Mouse (Mus musculus): ENCODE measurements around the gene Aven. TPM values are rescaled to one million over a fixed set of nuclear protein-coding genes. Genes with fewer than 3 reads are reported as not detected.
"Not testable (repeated sequence)": the region's sequence is repeated elsewhere in the genome, so short reads cannot be mapped to it uniquely, and the experiment has no call there.

Gene Aven
- polyA plus RNA-seq (2015; fragmentation: Nextera tagmentation; extraction: Ambion mirVana) = 5.0 and 5.7 TPM in 2 replicates

DNA sequence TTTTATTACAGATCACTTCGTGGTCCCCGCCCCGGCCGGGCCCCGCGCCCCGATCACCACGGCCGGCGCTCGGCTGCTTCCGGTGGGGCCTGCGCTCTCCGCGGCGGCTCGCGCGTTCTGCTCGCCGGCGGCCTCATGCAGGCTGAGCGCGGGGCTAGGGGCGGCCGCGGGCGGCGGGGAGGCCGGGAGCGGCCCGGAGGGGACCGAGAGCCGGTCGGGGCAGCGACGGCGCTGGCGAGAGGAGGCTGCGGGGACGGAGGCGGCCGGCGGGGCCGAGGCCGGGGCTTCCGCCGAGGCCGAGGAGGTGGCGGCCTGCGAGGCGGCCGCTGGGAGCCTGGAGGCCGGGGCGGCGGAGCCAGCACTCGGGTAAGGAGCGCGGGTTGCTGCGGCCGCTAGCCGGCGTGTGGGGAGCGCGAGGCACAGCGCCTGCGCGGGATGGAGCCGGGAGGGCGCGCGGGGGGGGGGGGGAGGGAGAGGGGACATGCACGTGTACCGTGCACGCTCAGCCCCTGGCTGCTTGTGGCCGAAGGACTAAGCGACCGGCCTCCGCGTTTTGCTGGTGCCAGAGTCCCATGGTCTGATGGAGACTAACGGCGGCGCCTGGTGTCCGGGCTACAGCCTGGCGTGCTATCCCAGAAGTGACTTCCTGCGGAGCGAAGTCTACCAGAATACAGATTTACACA, at the start of gene Aven:
TSS of gene Aven (plus strand) at position 109 of the 683 bp plus-strand sequence.
- Histone ChIP-seq H3K9me3 (replicated peaks) (no peaks in the 10 kb centered on the region), H3K27ac (replicated peaks) (peak within 1 kb of the TSS; percentile 93), H3K4me2 (peak within 1 kb of the TSS; percentile 96), H3K4me1 (replicated peaks) (peaks cover 33% of the 10 kb centered on the region), H3K36me3 (replicated peaks) (no peaks in the 10 kb centered on the region), H3K4me3 (replicated peaks) (peak within 1 kb of the TSS; percentile 88), H3K27me3 (no peaks in the 10 kb centered on the region), H3K9ac (peak within 1 kb of the TSS; percentile 97)
- ATAC-seq (ENCODE audit: insufficient read depth) = peak; percentile 89
- WGBS (ENCODE audit: insufficient replicate concordance) = under 1% methylated on average over 87 of the region's 87 CpGs

DNA sequence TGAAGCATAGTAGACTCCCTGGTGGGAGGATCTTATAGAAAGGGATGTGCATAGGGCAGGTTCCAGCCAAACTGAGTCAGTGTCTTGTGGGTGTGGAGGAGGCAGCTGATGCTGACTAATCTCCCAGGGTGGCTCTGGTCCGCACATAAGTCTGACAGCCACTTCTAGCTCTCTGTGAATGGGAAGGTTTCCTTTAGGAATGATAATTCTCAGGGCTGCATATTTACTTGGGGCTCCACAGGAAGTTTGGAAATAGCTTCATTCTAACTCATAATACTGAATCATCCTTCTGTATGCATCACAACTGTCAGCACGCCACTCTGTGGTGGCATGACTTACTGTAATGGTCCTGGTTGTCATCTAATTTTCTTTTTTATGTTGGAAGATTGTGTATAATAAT, 49.3 kb upstream of the Aven start:
- Histone ChIP-seq H3K9ac (no peak overlapping the region), H3K36me3 (replicated peaks) (no peaks in the 10 kb centered on the region), H3K27ac (replicated peaks) (no peak overlapping the region), H3K9me3 (replicated peaks) (no peaks in the 10 kb centered on the region), H3K4me3 (replicated peaks) (no peak overlapping the region), H3K4me2 (no peak overlapping the region), H3K27me3 (no peaks in the 10 kb centered on the region), H3K4me1 (replicated peaks) (no peaks in the 10 kb centered on the region)
- WGBS (ENCODE audit: insufficient replicate concordance) = 49% methylated on average over 2 of the region's 2 CpGs
- ATAC-seq (ENCODE audit: insufficient read depth) = no peak

DNA sequence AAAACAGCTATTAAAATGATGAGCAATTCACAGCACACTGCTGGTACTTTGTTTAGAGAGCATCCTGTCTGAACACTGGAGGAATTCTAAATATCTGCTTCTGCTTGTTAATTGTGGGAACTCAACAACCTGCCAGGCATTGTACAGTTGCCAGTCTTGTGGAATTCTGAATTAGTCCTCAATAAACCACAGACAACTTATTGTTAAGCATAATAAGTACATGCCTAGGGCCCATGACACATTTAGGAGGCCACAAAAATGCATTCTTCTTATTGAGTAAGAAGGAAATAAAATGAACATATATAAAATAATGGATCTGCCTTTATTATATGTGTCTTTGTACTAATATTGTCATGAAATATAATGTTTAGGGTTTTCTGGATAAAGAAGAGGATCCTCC, 47.3 kb upstream of the Aven start:
- Histone ChIP-seq H3K36me3 (replicated peaks) (no peaks in the 10 kb centered on the region), H3K27ac (replicated peaks) (no peak overlapping the region), H3K4me3 (replicated peaks) (no peak overlapping the region), H3K9me3 (replicated peaks) (no peaks in the 10 kb centered on the region), H3K9ac (no peak overlapping the region), H3K4me2 (no peak overlapping the region), H3K4me1 (replicated peaks) (no peaks in the 10 kb centered on the region), H3K27me3 (no peaks in the 10 kb centered on the region)
- no peak for ATAC-seq (ENCODE audit: insufficient read depth)

DNA sequence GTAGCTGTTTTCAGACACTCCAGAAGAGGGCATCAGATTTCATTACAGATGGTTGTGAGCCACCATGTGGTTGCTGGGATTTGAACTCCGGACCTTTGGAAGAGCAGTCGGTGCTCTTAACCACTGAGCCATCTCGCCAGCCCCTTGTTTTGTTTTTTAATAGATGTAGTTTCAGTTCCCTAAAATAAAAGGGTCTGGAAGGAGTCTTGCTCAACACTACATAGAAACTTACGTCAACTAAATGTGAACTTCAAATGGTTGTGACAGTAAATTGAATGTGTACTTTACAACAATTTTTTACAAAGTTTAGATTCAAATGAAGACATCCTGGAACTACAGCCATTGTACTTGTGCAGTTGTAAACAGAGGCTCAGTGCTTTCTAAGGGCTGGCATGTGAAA, 44.7 kb upstream of the Aven start:
- 54% methylated on average over 4 of the region's 4 CpGs for WGBS (ENCODE audit: insufficient replicate concordance)
- H3K9me3 ChIP-seq (replicated peaks); H3K4me2 ChIP-seq; H3K27me3 ChIP-seq; H3K27ac ChIP-seq (replicated peaks); H3K36me3 ChIP-seq (replicated peaks); H3K4me3 ChIP-seq (replicated peaks); H3K4me1 ChIP-seq (replicated peaks); H3K9ac ChIP-seq; ATAC-seq (ENCODE audit: insufficient read depth): not testable (repeated sequence)

DNA sequence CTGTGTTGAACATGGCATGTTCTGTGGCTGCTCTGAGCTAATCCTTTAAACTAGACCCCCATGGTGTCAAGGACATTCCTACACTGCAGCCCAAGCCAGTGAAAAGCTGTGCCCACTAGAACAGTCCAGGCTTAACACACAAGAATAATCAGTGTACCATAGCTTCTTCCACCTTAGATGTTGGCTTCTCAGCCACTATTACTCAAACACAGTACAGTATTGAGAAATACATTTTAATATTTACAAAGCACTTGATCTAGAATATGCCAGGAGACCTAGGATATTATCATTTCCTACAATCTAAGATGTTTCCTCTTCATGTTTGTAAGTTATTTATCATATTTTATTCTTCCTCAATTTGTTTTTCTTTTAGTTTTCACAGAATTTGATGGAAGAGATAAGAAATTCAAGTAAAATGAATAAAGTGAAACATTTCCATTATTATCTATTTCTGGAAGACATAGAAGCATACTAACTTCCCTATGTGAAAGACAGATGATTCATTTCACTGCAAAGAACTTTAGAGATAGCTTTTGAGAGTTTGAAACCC, 44.2 kb upstream of the Aven start:
- ATAC-seq (ENCODE audit: insufficient read depth) = no peak
- no peak overlapping the region for H3K4me3 ChIP-seq (replicated peaks)
- H3K9me3 ChIP-seq (replicated peaks) = no peaks in the 10 kb centered on the region
- H3K4me2 ChIP-seq = no peak overlapping the region
- no peaks in the 10 kb centered on the region for H3K27me3 ChIP-seq
- no peak overlapping the region for H3K9ac ChIP-seq
- no peaks in the 10 kb centered on the region for H3K4me1 ChIP-seq (replicated peaks)
- H3K36me3 ChIP-seq (replicated peaks) = no peaks in the 10 kb centered on the region
- H3K27ac ChIP-seq (replicated peaks) = no peak overlapping the region

DNA sequence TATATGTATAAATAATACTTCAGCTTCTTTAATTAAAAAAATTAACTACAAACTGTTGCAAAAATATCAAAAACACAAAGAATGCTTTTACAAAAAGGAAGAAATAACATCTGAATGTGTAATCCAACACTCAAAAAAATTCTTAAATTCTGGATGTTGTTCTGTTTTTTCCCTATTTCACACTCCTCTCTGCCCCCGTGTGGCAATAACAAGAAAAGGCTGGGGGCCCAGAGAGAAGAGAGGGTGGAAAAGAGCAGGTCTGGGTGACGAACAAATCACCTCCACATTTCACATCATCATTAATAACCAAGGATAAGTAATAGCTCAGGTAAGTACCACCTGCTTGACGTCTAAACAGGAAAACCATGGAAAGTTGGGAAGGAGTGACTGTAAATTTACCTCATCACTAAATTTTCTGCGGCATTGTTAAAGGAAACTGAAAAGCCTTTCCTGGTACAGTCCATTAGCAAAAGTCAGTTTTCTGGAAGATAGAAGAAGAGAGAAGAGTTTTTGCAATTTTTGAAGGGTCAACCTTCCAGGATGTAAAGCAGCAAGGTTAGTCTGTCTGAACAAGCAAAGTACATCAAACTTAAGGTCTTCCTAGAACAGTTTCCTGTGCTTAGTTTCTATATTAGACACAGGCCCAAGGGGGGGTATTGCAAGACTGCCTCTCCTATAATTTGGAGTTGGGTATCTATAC, 43.0 kb upstream of the Aven start:
- Histone ChIP-seq H3K27me3 (no peaks in the 10 kb centered on the region), H3K9ac (no peak overlapping the region), H3K4me3 (replicated peaks) (no peak overlapping the region), H3K9me3 (replicated peaks) (no peaks in the 10 kb centered on the region), H3K4me2 (no peak overlapping the region), H3K4me1 (replicated peaks) (peaks cover 5% of the 10 kb centered on the region), H3K36me3 (replicated peaks) (no peaks in the 10 kb centered on the region), H3K27ac (replicated peaks) (no peak overlapping the region)
- WGBS (ENCODE audit: insufficient replicate concordance) = 28% methylated on average over 4 of the region's 4 CpGs
- no peak for ATAC-seq (ENCODE audit: insufficient read depth)

DNA sequence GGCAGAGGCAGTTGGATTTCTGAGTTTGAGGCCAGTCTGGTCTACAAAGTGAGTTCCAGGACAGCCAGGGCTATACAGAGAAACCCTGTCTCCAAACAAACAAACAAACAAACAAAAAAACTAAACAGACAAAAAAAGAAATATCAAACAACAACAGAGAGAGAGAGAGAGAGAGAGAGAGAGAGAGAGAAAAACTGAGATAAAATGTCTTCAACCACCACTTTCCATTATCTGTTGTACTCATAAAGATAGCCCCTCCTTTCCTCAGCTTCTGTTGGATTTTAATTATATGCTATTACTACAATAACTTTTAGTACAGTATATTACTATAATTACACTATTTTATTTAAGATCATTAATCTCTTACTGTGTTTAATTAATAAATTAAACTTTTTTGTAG, 40.3 kb upstream of the Aven start:
- not testable (repeated sequence) for H3K36me3 ChIP-seq (replicated peaks); H3K4me3 ChIP-seq (replicated peaks); H3K9me3 ChIP-seq (replicated peaks); H3K27me3 ChIP-seq; H3K4me2 ChIP-seq; H3K9ac ChIP-seq; ATAC-seq (ENCODE audit: insufficient read depth); H3K27ac ChIP-seq (replicated peaks)
- peaks cover 18% of the 10 kb centered on the region for H3K4me1 ChIP-seq (replicated peaks)

DNA sequence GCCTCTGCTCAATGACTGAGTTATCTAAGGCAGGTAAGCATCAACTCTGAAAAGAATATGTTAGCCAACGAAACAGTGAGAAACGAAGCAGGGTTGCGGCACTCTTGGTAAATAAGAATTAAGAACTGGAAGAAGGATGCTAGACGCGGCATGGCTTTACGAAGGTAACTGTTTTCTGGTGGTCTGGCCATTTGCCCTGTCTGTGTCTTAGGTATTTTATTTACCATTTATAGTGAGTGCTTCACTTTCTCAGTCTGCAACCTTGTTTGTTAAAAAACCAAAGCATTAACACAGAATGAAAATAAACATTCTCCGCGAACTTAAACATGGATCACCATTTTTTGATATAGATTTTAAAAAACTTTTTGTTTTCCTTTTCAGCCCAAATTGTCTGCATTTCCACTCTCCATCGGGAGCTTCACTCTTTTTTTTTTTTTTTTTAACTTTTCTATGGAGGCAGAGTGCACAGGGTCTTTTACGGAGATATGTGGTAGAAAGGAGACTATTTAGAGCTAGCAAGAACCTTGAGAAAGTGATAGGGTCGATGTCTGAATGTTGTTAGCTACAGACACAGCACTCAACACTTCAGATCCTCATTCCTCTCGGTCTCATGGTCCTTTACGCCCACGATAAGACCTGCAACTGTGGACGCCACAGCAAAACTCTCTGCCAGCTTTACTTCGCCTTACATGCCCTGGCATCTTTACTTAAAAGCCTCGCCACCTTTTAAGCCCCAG, 38.5 kb upstream of the Aven start:
- Histone ChIP-seq H3K4me3 (replicated peaks) (peak overlapping the region; percentile 83), H3K36me3 (replicated peaks) (0 out of 2 replicates have a peak, but pooled peaks cover 6% of the 10 kb centered on the region), H3K4me2 (peak overlapping the region; percentile 78), H3K9me3 (replicated peaks) (no peaks in the 10 kb centered on the region), H3K27me3 (no peaks in the 10 kb centered on the region), H3K4me1 (replicated peaks) (peaks cover 18% of the 10 kb centered on the region), H3K27ac (replicated peaks) (peak overlapping the region; percentile 89), H3K9ac (peak overlapping the region; percentile 84)
- 27% methylated on average over 17 of the region's 17 CpGs for WGBS (ENCODE audit: insufficient replicate concordance)
- peak; percentile 48 for ATAC-seq (ENCODE audit: insufficient read depth)

DNA sequence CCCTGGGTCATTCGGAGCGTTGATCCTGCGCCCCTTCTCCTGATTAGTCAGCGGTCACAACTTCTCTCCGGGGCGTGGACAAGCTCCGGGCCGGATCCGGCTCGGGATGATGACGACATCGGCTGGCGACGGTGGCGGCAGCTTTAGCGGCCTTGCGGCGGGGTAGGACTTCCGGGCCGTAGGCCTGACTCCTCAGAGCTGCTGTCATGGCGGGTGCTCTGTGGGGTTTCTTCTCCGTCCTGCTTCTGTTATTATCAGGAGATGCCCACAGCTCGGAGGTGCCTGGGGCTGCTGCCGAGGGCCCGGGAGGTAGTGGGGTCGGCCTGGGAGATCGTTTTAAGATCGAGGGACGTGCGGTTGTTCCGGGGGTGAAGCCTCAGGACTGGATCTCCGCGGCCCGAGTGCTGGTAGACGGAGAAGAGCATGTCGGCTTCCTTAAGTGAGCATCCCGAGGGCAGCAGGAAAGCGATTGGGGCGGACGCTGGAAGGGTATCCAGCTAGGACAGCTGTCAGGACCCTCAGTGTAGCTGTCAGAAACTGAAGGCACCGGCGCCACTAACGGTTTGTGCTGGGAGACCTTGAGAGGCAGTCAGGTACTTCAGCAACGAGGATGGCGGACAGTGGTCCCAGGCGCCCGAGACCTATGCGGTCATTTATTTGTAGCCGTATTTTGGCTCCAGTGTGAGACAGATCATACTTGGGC, 37.8 kb upstream of the Aven start, which contains the start of gene Emc7:
TSS of gene Emc7 (plus strand) at position 136 of the 703 bp plus-strand sequence.
- no peaks in the 10 kb centered on the region for H3K27me3 ChIP-seq
- peaks cover 10% of the 10 kb centered on the region for H3K36me3 ChIP-seq (replicated peaks)
- peak; percentile 99 for ATAC-seq (ENCODE audit: insufficient read depth)
- under 1% methylated on average over 49 of the region's 49 CpGs for WGBS (ENCODE audit: insufficient replicate concordance)
- peak within 1 kb of the TSS; percentile 83 for H3K4me3 ChIP-seq (replicated peaks)
- H3K27ac ChIP-seq (replicated peaks) = peak within 1 kb of the TSS; percentile 89
- peaks cover 18% of the 10 kb centered on the region for H3K4me1 ChIP-seq (replicated peaks)
- peak within 1 kb of the TSS; percentile 78 for H3K4me2 ChIP-seq
- peak within 1 kb of the TSS; percentile 84 for H3K9ac ChIP-seq
- no peaks in the 10 kb centered on the region for H3K9me3 ChIP-seq (replicated peaks)

DNA sequence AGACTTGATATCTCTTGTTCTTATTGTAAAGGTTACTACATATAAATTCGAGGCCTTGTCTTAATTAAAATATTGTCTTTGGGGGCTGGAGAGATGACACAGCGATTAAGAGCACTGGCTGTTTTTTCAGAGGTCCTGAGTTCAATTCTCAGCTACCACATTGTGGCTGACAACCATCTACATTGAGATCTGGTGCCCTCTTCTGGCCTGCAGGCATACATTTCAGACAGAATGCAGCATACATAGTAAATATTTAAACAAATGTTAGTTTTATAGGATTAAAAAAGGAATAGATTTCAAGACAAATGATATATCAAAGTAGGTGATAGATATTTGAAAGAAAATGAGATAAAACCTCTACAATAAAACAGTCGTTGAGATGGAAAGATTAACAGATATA, 32.2 kb upstream of the Aven start:
- Histone ChIP-seq H3K4me3 (replicated peaks) (no peak overlapping the region), H3K9me3 (replicated peaks) (no peaks in the 10 kb centered on the region), H3K9ac (no peak overlapping the region), H3K36me3 (replicated peaks) (peaks cover 44% of the 10 kb centered on the region), H3K4me2 (no peak overlapping the region), H3K27me3 (no peaks in the 10 kb centered on the region), H3K27ac (replicated peaks) (no peak overlapping the region), H3K4me1 (replicated peaks) (peaks cover 11% of the 10 kb centered on the region)
- WGBS (ENCODE audit: insufficient replicate concordance) = 79% methylated on average over 3 of the region's 3 CpGs
- ATAC-seq (ENCODE audit: insufficient read depth) = no peak

DNA sequence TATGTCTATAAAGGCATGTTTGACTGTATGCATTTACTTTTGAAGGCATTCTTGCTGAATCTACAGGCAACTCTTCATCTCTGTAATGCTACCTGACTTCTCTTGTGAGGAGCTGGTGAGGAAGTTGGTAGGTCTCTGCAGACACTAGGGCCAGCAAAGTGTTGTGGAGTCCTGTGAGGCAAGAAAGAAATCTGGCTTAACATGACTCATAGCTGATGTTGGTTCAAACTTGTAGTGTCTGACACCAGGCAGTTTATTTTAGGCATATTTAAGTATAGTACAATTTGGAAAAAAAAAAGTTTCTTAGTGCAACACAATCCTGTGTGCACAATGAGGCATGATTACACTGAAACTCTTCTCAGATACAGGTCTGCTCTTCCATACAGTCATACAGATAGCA, 23.2 kb upstream of the Aven start:
- Histone ChIP-seq H3K27me3 (no peaks in the 10 kb centered on the region), H3K9ac (no peak overlapping the region), H3K9me3 (replicated peaks) (no peaks in the 10 kb centered on the region), H3K4me1 (replicated peaks) (no peaks in the 10 kb centered on the region), H3K4me3 (replicated peaks) (no peak overlapping the region), H3K27ac (replicated peaks) (no peak overlapping the region), H3K4me2 (no peak overlapping the region), H3K36me3 (replicated peaks) (peaks cover 52% of the 10 kb centered on the region)
- no peak for ATAC-seq (ENCODE audit: insufficient read depth)
